Mouse (Mus musculus): ENCODE data around the gene Tatdn2.

GRCm38 (mm10) chr6:113728181-113728580 is 31.3 kb downstream of the Tatdn2 start:
- no peak for TF ChIP-seq EP300 (IDR thresholded peaks at IDR 0.05)
- no peak for TF ChIP-seq CTCF (IDR thresholded peaks at IDR 0.05)
